Mouse (Mus musculus): Measurements from ENCODE around the gene Lgals12. TPM values are rescaled to one million over a fixed set of nuclear protein-coding genes. Genes with fewer than 3 reads are reported as not detected.
A peak's percentile ranks its signal among the peaks of the same experiment; 100 is the strongest.

Gene Lgals12
- polyA plus RNA-seq, 1 experiment from 2014 or later: not detected

DNA sequence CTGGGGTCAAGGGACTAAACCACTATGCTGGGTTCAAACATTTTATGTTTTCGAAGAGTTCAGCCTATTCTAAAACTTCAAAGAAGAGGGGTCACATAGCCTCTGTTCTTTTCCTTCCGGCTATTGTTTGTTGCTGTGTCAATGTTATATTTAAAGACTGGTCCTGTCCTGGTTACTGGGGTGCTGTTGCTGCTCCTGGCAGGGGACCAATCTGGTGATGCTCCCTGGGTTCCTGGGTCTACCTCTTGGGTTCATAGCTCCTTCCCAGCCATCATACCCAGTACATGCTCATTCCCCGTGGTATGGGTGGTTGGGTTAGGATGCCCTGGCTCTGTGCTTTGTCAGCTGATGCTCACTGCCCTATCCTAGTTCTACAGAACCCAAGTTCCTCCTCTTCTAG, 29.3 kb downstream of the Lgals12 start:
- no peak overlapping the region for H3K27ac ChIP-seq
- no peak for ATAC-seq (ENCODE audit: low FRiP score, low read depth)
- no peaks in the 10 kb centered on the region for H3K27me3 ChIP-seq (replicated peaks)
- no peak overlapping the region for H3K4me3 ChIP-seq
- H3K4me1 ChIP-seq: no peaks in the 10 kb centered on the region
- no peaks in the 10 kb centered on the region for H3K9me3 ChIP-seq
- no peaks in the 10 kb centered on the region for H3K36me3 ChIP-seq
- H3K9ac ChIP-seq: no peak overlapping the region
- no peak overlapping the region for H3K4me2 ChIP-seq (replicated peaks)
- WGBS: 84% methylated on average over 3 of the region's 3 CpGs

- H3K9me3 ChIP-seq: no peaks in the 10 kb centered on the region
- no peaks in the 10 kb centered on the region for H3K36me3 ChIP-seq
- H3K27me3 ChIP-seq (replicated peaks): no peaks in the 10 kb centered on the region
- no peak overlapping the region for H3K27ac ChIP-seq
- no peak overlapping the region for H3K4me2 ChIP-seq (replicated peaks)
- ATAC-seq (ENCODE audit: low FRiP score, low read depth): no peak
- no peaks in the 10 kb centered on the region for H3K4me1 ChIP-seq
- 92% methylated on average over 1 of the region's 1 CpGs for WGBS
- H3K9ac ChIP-seq: no peak overlapping the region
- no peak overlapping the region for H3K4me3 ChIP-seq
Observed at GRCm38 (mm10) chr19:7576180-7576579, 30.8 kb downstream of the Lgals12 start.

DNA sequence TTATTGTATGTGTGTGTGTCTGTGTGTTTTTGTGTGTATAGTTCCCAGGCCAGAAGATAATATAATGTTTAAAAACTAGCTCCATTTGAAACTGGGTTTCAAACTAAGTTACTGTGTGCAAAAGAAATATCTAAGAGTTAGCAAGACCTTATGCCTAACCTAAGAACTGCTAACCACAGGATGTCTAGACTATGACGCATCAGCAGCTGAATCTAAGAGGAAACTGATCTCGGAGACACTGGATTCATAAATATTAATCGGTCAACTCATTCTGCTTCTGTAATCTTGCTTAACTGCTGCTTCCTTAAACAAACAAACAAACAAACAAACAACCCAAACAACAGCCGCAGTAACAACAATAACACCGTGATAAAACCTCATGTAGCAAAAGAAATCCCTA, 37.3 kb downstream of the Lgals12 start:
- ATAC-seq (ENCODE audit: low FRiP score, low read depth): no peak
- Histone ChIP-seq H3K9me3 (no peaks in the 10 kb centered on the region), H3K4me3 (no peak overlapping the region), H3K4me1 (0 out of 2 replicates have a peak, but pooled peaks cover 3% of the 10 kb centered on the region), H3K36me3 (no peaks in the 10 kb centered on the region), H3K9ac (no peak overlapping the region), H3K4me2 (replicated peaks) (no peak overlapping the region), H3K27ac (no peak overlapping the region), H3K27me3 (replicated peaks) (no peaks in the 10 kb centered on the region)
- 93% methylated on average over 5 of the region's 5 CpGs for WGBS

GRCm38 (mm10) chr19:7568364-7568763, 38.6 kb downstream of the Lgals12 start:
- no peaks in the 10 kb centered on the region for H3K36me3 ChIP-seq
- no peak overlapping the region for H3K27ac ChIP-seq
- H3K4me3 ChIP-seq: no peak overlapping the region
- H3K9me3 ChIP-seq: no peaks in the 10 kb centered on the region
- ATAC-seq (ENCODE audit: low FRiP score, low read depth): no peak
- H3K27me3 ChIP-seq (replicated peaks): no peaks in the 10 kb centered on the region
- 0 out of 2 replicates have a peak, but pooled peaks cover 3% of the 10 kb centered on the region for H3K4me1 ChIP-seq
- 49% methylated on average over 3 of the region's 3 CpGs for WGBS
- no peak overlapping the region for H3K4me2 ChIP-seq (replicated peaks)
- H3K9ac ChIP-seq: no peak overlapping the region

DNA sequence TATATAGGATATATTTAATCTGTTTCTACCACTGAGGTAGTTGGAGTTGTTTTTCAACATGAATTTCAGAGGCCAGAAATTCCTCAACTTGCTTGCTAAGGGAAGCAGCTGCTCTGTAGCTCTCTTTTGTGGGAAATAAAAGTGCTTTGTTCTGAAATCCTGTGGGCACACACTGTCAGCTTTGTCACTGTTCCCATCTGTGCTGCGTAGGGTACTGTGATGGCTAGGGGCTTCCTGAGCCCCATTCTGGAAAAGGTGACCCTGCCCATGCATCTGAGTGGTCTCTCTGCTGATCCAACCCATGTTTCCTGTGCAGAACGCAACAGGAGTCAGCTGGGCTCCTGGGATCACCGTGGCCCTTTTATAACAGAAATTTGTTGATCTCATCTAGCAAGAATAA, 40.2 kb downstream of the Lgals12 start:
- Histone ChIP-seq H3K4me3 (no peak overlapping the region), H3K36me3 (no peaks in the 10 kb centered on the region), H3K9me3 (no peaks in the 10 kb centered on the region), H3K9ac (no peak overlapping the region), H3K27me3 (replicated peaks) (no peaks in the 10 kb centered on the region), H3K27ac (no peak overlapping the region), H3K4me1 (0 out of 2 replicates have a peak, but pooled peaks cover 3% of the 10 kb centered on the region), H3K4me2 (replicated peaks) (no peak overlapping the region)
- WGBS: 66% methylated on average over 3 of the region's 3 CpGs
- ATAC-seq (ENCODE audit: low FRiP score, low read depth): no peak

GRCm38 (mm10) chr19:7564457-7564856, 42.5 kb downstream of the Lgals12 start:
- no peaks in the 10 kb centered on the region for H3K9me3 ChIP-seq
- no peaks in the 10 kb centered on the region for H3K36me3 ChIP-seq
- H3K27ac ChIP-seq: no peak overlapping the region
- H3K4me3 ChIP-seq: no peak overlapping the region
- 79% methylated on average over 1 of the region's 1 CpGs for WGBS
- 0 out of 2 replicates have a peak, but pooled peaks cover 3% of the 10 kb centered on the region for H3K4me1 ChIP-seq
- H3K4me2 ChIP-seq (replicated peaks): no peak overlapping the region
- no peak for ATAC-seq (ENCODE audit: low FRiP score, low read depth)
- no peak overlapping the region for H3K9ac ChIP-seq
- H3K27me3 ChIP-seq (replicated peaks): no peaks in the 10 kb centered on the region

GRCm38 (mm10) chr19:7563676-7564075, 43.3 kb downstream of the Lgals12 start:
- Histone ChIP-seq H3K36me3 (no peaks in the 10 kb centered on the region), H3K27me3 (replicated peaks) (no peaks in the 10 kb centered on the region), H3K4me3 (no peak overlapping the region), H3K4me1 (0 out of 2 replicates have a peak, but pooled peaks cover 3% of the 10 kb centered on the region), H3K4me2 (replicated peaks) (no peak overlapping the region), H3K27ac (no peak overlapping the region), H3K9me3 (no peaks in the 10 kb centered on the region), H3K9ac (no peak overlapping the region)
- 91% methylated on average over 2 of the region's 2 CpGs for WGBS
- ATAC-seq (ENCODE audit: low FRiP score, low read depth): no peak

- Histone ChIP-seq H3K27me3 (replicated peaks) (0 out of 2 replicates have a peak, but pooled peaks cover 7% of the 10 kb centered on the region), H3K4me1 (peaks cover 4% of the 10 kb centered on the region; the same call in 1 of the 2 replicates), H3K36me3 (no peaks in the 10 kb centered on the region), H3K27ac (no peak overlapping the region), H3K9me3 (no peaks in the 10 kb centered on the region), H3K9ac (no peak overlapping the region), H3K4me2 (replicated peaks) (no peak overlapping the region), H3K4me3 (no peak overlapping the region)
- 82% methylated on average over 10 of the region's 10 CpGs for WGBS
- ATAC-seq (ENCODE audit: low FRiP score, low read depth): no peak
Observed at GRCm38 (mm10) chr19:7562601-7563129, 44.3 kb downstream of the Lgals12 start.

GRCm38 (mm10) chr19:7561456-7561855, 45.5 kb downstream of the Lgals12 start:
- Histone ChIP-seq H3K4me2 (replicated peaks) (no peak overlapping the region), H3K9ac (no peak overlapping the region), H3K36me3 (no peaks in the 10 kb centered on the region), H3K4me1 (peaks cover 10% of the 10 kb centered on the region), H3K4me3 (no peak overlapping the region), H3K27ac (no peak overlapping the region), H3K9me3 (no peaks in the 10 kb centered on the region), H3K27me3 (replicated peaks) (0 out of 2 replicates have a peak, but pooled peaks cover 7% of the 10 kb centered on the region)
- ATAC-seq (ENCODE audit: low FRiP score, low read depth): no peak
- 75% methylated on average over 3 of the region's 3 CpGs for WGBS

- H3K9ac ChIP-seq: no peak overlapping the region
- peaks cover 10% of the 10 kb centered on the region for H3K4me1 ChIP-seq
- no peaks in the 10 kb centered on the region for H3K36me3 ChIP-seq
- no peak overlapping the region for H3K4me3 ChIP-seq
- H3K4me2 ChIP-seq (replicated peaks): no peak overlapping the region
- 0 out of 2 replicates have a peak, but pooled peaks cover 7% of the 10 kb centered on the region for H3K27me3 ChIP-seq (replicated peaks)
- 89% methylated on average over 4 of the region's 4 CpGs for WGBS
- H3K9me3 ChIP-seq: no peaks in the 10 kb centered on the region
- no peak overlapping the region for H3K27ac ChIP-seq
- ATAC-seq (ENCODE audit: low FRiP score, low read depth): no peak
Observed at GRCm38 (mm10) chr19:7559986-7560385, 47.0 kb downstream of the Lgals12 start.

DNA sequence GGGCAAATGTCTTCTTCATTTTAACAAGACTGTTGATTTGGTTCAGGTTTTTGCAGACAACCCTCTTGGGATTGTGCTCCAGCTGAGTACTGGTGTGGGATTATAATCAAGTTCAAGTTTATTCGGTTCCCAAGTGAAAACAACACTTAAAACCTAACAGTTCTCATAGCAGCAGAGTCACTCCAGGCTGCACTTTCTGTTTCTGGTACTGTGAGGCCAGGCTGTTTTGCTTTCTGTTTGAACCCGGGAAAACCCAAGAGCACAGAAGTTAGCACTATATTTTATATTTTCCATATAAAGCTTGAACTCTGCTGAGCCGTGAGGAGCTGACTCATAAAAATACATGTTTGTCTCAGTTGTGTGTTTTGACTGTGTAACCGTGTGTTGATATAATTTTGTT, 48.3 kb downstream of the Lgals12 start:
- Histone ChIP-seq H3K9ac (no peak overlapping the region), H3K4me1 (peaks cover 10% of the 10 kb centered on the region), H3K27ac (no peak overlapping the region), H3K36me3 (no peaks in the 10 kb centered on the region), H3K27me3 (replicated peaks) (0 out of 2 replicates have a peak, but pooled peaks cover 7% of the 10 kb centered on the region), H3K4me3 (no peak overlapping the region), H3K4me2 (replicated peaks) (no peak overlapping the region), H3K9me3 (no peaks in the 10 kb centered on the region)
- no peak for ATAC-seq (ENCODE audit: low FRiP score, low read depth)
- WGBS: 84% methylated on average over 4 of the region's 4 CpGs

DNA sequence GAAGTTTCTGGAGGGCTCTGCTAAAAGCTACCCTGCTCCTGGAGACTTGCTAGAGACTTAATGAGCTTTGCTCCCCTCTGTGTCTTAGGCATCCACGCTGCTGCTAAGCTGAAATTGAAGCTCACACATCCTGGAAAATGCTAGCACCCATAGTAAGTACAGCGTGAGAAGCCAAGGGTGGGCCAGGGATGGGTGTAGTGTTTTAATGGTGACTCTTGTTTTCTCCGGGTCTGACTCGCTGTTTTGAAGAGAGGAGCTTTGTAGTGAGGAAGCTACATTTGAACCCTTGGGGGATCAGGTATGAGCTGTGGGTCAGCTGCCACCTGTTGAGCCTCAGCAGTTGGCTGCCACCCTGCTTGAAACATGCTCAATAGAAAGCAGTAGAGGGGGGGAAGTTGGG, 49.1 kb downstream of the Lgals12 start:
- Histone ChIP-seq H3K4me3 (no peak overlapping the region), H3K36me3 (no peaks in the 10 kb centered on the region), H3K4me1 (peaks cover 10% of the 10 kb centered on the region), H3K27ac (no peak overlapping the region), H3K9ac (0 out of 2 replicates have a peak overlapping the region, but pooled peaks have one; percentile 36), H3K27me3 (replicated peaks) (0 out of 2 replicates have a peak, but pooled peaks cover 7% of the 10 kb centered on the region), H3K4me2 (replicated peaks) (peak overlapping the region; percentile 67), H3K9me3 (no peaks in the 10 kb centered on the region)
- ATAC-seq (ENCODE audit: low FRiP score, low read depth): no peak
- WGBS: 14% methylated on average over 4 of the region's 4 CpGs

- Histone ChIP-seq H3K4me2 (replicated peaks) (peak within 1 kb of the TSS; percentile 67), H3K36me3 (no peaks in the 10 kb centered on the region), H3K9me3 (no peaks in the 10 kb centered on the region), H3K27ac (no peak within 1 kb of the TSS), H3K4me1 (peaks cover 10% of the 10 kb centered on the region), H3K27me3 (replicated peaks) (0 out of 2 replicates have a peak, but pooled peaks cover 7% of the 10 kb centered on the region), H3K4me3 (peak within 1 kb of the TSS; percentile 35), H3K9ac (0 out of 2 replicates have a peak within 1 kb of the TSS, but pooled peaks have one; percentile 36)
- WGBS: under 1% methylated on average over 27 of the region's 27 CpGs
- peak; percentile 79; the same call in 1 of the 2 replicates for ATAC-seq (ENCODE audit: low FRiP score, low read depth)
Observed at GRCm38 (mm10) chr19:7557328-7557822, 49.6 kb downstream of the Lgals12 start, which contains the start of gene Pla2g16. Gene Pla2g16 (plus strand): TSS chr19:7557459.
